Mouse (Mus musculus) cerebellum, adult 9-10 months (tissue): ENCODE data around the gene Clk3.
"Not testable (repeated sequence)": the region's sequence is repeated elsewhere in the genome, so short reads cannot be mapped to it uniquely, and the experiment has no call there.

Experiments used
- DNase-seq: peaks from one replicate; pipeline ENCODE4 v3.0.0; 2022

Gene Clk3

GRCm38 (mm10) chr9:57720736-57721135 lies 44.9 kb downstream of the Clk3 start:
- DNase-seq = no peak

DNA sequence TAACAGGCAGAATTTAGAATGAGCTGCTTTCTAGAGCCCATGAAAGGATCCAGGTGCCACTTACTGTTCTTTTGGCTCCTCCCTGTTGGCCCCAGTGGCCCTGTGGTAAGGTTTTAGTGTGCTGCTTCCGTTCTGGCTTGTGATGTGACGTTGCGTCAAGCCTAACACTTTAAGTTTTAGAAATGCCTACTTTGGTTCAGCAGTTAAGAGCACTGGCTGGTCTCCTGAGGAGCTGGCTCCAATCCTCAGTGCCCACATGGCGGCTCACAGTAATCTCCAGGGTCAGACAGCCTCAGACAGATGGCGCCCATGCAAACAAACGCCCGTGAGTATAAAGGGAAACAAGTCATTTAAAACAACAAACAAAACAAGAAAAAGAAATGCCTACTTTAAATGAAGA lies 47.3 kb downstream of the Clk3 start:
- peak; percentile 67 for DNase-seq

GRCm38 (mm10) chr9:57712194-57712593 lies 53.5 kb downstream of the Clk3 start:
- DNase-seq = no peak

- not testable (repeated sequence) for DNase-seq
Observed at GRCm38 (mm10) chr9:57710214-57710613, 55.4 kb downstream of the Clk3 start.

DNA sequence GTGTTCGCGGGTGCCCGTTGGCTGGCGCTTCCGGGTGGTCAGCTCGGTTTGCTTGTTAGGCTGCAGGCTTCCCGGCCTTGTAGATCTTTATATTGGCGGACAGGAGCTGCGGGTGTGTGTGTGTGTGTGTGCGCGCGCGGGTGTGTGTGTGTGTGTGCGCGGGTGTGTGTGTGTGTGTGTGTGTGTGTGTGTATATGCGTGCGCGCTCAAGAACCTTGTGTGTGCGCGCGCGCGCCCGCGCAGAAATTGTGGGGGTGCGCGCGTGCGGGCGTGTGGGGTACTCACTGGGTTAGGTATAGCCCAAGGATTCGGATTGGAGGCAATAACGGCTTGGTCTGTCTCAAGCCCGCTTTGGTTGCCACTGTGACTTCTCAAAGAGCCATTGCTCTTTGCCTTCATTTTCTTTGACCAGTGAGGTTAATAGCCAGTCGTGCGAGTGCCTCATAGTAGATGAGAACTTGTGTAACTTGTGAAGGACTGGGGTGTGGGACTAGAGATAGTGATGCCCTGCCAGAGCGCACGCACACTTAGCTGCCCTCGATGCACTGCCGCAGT lies 56.9 kb downstream of the Clk3 start:
- DNase-seq = peak; percentile 60

- peak; percentile 85 for DNase-seq
Observed at GRCm38 (mm10) chr9:57708068-57708719, 57.5 kb downstream of the Clk3 start, which contains the start of gene Edc3. Gene Edc3 (plus strand): TSS chr9:57708540.

DNA sequence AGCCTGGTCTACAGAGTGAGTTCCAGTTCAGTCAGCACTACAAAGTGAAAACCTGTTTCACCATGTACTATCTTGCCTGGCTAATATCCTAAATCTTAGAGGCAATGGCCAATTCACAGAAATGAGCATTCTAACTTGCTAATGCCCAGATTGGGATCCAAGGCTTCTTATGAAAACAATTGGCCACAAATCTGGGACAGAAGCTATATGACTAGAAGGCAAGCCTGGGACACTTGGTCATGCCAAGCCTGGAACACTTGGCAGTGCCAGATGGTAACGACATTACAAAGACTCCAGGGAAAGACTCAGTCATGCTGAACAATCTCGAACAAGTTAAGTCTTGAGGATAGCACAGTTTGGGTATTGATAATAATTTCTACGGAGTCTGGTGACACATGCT lies 59.2 kb downstream of the Clk3 start:
- DNase-seq = no peak
